Mouse (Mus musculus) urinary bladder, adult 18-20 months (tissue): ENCODE data around the gene Gpr155.

Source experiments
- DNase-seq, 2 experiments: peaks; one replicate each; pipeline ENCODE4 v3.0.0; 2022; ENCODE audit warnings: low spot score in 2 of 2, mixed read lengths in 2 of 2

Gene Gpr155

GRCm38 (mm10) chr2:73322991-73323390 lies 63.4 kb downstream of the Gpr155 start:
- no peak for DNase-seq

GRCm38 (mm10) chr2:73319218-73319617 lies 67.2 kb downstream of the Gpr155 start:
- DNase-seq = no peak

DNA sequence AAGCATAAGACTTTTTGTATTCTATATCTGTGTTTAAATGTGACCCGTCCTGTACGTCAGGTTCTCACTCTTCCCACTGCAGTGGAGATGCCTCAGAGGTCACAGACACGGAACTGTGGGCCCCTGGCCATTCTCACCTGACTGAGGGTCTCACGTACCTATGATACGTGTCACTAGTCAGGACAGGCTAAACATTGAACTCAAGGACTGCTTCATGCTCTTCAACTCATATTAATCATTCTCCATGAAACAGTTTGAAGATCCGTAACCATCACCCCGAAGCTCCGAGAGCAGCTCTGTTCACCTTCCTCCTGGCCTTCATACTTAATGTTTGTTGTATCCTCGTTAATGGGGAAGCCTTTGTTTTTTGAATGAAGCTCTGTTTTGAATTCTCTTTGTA lies 68.9 kb downstream of the Gpr155 start:
- no peak for DNase-seq

GRCm38 (mm10) chr2:73314311-73314710 lies 72.1 kb downstream of the Gpr155 start:
- no peak for DNase-seq

- DNase-seq = peak; percentile 33 to 37
Observed at GRCm38 (mm10) chr2:73313117-73313501, 73.3 kb downstream of the Gpr155 start.

DNA sequence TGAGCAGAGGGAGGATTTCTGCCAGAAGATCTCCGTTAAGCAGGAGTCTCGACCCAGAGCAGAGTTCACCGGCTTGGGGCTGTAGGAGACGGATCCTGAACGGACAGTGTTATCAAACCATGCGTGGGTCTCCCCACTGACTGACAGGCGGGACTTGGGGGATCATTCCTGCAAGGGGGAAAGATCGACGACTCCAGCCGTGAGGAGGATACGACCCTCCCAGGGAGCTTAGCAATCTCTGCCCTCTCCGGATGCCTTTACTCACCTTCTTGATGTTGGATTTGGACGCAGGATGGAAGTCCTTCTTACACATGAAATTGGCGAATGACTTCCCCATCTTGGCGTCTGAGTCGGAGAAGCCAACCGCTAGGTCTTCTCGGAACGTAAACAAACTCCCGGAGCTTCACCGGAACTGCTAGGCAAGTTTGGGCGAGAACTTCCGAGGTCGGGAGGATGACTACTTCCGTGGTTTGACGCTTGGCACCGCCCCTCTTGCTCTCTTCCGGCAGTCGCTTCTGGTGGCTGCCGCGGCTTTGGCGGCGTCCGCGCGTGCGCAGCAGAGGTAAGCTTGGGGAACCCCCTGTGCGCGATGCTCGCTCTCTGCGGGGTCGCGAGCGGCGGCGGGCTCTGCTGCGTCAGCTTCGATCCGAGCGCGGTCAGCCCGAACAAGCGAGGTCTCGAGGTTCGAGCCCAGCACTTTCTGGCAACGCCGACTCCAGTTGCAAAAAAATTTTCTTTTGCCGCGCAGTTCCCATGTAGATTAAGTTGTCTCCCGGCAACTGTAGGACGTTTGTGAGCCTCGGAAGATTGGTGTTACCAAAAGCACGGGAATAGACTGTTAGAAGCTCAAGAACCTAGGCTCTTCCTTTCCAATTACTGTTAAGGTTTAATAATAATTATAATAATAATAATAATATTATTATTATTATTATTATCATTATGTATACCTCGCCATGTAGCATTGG lies 73.9 kb downstream of the Gpr155 start, which contains the start of the genes Scrn3 and Cir1:
Scrn3 (plus strand) TSS at position 450 of the 965 bp plus-strand sequence.
Cir1 (minus strand) TSS at position 550 of the 965 bp plus-strand sequence.
- peak; percentile 72 to 91 for DNase-seq

GRCm38 (mm10) chr2:73306006-73306405 lies 80.4 kb downstream of the Gpr155 start:
- no peak for DNase-seq

- no peak for DNase-seq
Observed at GRCm38 (mm10) chr2:73304506-73304905, 81.9 kb downstream of the Gpr155 start.

DNA sequence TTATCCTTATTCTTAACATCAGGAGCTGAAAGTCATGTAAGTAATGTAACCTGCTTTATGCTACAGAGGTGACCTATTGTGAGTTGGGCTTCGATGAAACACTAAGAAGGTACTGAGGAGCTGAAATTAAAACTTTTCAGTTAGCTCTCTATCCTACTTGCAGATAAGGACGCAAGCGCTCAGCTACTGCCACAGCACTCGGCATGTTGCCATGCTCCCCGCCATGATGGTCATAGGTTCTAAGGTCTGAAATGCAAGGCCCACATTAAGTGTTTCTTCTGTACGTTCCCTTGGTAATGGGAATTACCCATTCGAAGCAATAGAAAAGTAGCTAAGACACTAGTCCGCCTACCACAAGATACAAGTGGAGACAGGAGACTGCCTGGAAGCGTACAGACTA lies 83.7 kb downstream of the Gpr155 start:
- no peak for DNase-seq

DNA sequence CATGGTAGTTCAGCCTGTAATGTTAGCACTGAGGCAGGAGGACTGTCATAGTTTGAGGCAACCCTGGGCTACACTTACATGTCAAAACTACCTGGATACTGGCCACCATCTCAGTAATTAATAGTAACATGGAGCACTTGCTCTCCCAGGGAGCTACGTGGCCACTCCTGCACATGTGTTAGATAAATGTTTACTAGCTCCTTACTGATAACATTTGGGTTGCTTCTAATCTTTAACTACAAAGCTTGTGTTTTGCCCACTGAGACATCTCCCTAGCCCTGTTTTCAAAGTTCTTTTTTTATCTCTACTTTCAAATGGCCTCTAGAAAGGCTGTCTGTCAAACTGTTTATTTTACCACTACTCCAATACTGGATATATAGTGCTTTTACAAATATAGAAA lies 84.4 kb downstream of the Gpr155 start:
- no peak for DNase-seq

GRCm38 (mm10) chr2:73298841-73299240 lies 87.5 kb downstream of the Gpr155 start:
- no peak for DNase-seq

DNA sequence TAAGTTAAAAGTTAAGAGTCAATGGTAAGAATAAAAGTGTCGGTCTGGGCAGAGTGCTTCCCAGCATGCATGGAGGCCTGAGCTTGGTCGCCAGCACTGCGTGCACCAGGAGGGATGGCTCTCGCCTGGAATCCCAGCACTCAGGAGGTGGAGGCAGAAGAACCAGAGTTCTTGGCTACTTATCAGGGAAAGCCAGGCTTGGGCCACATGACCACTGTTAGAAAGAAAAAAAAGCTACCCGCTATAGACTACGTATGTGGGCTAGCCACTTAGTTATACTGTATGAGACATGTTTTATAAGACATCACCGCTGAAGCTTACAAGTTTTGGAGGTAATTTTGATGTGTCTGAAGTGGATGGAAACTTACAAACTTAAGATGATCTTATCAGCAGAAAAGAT lies 88.2 kb downstream of the Gpr155 start:
- DNase-seq = no peak

- DNase-seq = no peak
Observed at GRCm38 (mm10) chr2:73295023-73295422, 91.3 kb downstream of the Gpr155 start.
